Mouse (Mus musculus) olfactory bulb, adult 2 months (tissue): Measurements from ENCODE around the gene Fancc. TPM values are rescaled to one million over a fixed set of nuclear protein-coding genes. Genes with fewer than 3 reads are reported as not detected.

Experiments used
- H3K27ac ChIP-seq: fragments of 200-500 bp; 2 replicates; pipeline ENCODE4 v1.5.1; 2012; ENCODE audit warnings: low read depth, low read length; ENCODE audit not compliant: insufficient read depth
- H3K4me1 ChIP-seq: fragments of 200-500 bp; 2 replicates; pipeline ENCODE4 v1.6.1; 2012; ENCODE audit warnings: low read length; ENCODE audit not compliant: control insufficient read depth, insufficient read depth
- H3K4me3 ChIP-seq: fragments of 200-500 bp; 2 replicates; pipeline ENCODE4 v1.5.1; 2012; ENCODE audit warnings: mild to moderate bottlenecking, low read depth, low read length, moderate library complexity; ENCODE audit not compliant: insufficient read depth
- CTCF ChIP-seq: fragments of 200-500 bp; IDR thresholded peaks from 2 replicates; pipeline ENCODE4 v1.5.1; 2012; ENCODE audit warnings: low read depth, mild to moderate bottlenecking, low read length, moderate library complexity; ENCODE audit not compliant: insufficient read depth
- POLR2A ChIP-seq: fragments of 200-500 bp; IDR thresholded peaks from 2 replicates; pipeline ENCODE4 v1.6.1; 2012; ENCODE audit warnings: mild to moderate bottlenecking, low read depth, low read length, moderate library complexity; ENCODE audit not compliant: insufficient read depth
- WGBS: fragments of 180-500 bp; shearing (Covaris S2); methylation state at CpG from one replicate; pipeline ENCODE4 v1.1.7; 2018; 5-methylcytosine and 5-hydroxymethylcytosine counted together
- polyA plus RNA-seq: library from polyadenylated mRNA; stranded (reverse); fragments of >200 nt; gene quantifications from 2 replicates; pipeline ENCODE4 v1.2.4, GENCODE M21; 2012; ENCODE audit warnings: low replicate concordance; ENCODE audit not compliant: missing spikeins, insufficient read depth, insufficient read length

Gene Fancc
- polyA plus RNA-seq, 1 experiment: not detected

DNA sequence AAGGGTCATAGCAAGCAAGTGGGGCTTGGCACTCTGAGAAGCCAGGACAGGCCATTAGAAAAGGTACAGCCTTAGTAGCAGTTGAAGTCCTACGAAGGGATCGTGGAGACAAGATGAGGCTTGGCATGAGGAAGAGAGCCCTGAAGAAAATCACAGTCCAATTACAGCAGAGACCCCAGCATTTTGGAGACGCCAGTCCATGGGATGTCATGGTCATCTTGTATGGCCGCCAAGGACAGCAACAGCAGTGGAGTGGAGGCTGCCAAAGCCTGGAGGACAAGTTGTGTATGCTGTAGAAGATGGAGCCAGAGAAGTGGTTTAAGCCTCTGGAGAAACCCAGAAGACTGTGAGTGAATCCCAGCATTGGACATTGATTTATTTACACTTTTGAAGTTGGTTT lies 84.4 kb downstream of the Fancc start:
- no peaks in the 10 kb centered on the region for H3K4me1 ChIP-seq
- no peak for TF ChIP-seq POLR2A
- no peak for TF ChIP-seq CTCF
- H3K27ac ChIP-seq: no peak overlapping the region
- H3K4me3 ChIP-seq: no peak overlapping the region
- WGBS: 97% methylated on average over 4 of the region's 4 CpGs

DNA sequence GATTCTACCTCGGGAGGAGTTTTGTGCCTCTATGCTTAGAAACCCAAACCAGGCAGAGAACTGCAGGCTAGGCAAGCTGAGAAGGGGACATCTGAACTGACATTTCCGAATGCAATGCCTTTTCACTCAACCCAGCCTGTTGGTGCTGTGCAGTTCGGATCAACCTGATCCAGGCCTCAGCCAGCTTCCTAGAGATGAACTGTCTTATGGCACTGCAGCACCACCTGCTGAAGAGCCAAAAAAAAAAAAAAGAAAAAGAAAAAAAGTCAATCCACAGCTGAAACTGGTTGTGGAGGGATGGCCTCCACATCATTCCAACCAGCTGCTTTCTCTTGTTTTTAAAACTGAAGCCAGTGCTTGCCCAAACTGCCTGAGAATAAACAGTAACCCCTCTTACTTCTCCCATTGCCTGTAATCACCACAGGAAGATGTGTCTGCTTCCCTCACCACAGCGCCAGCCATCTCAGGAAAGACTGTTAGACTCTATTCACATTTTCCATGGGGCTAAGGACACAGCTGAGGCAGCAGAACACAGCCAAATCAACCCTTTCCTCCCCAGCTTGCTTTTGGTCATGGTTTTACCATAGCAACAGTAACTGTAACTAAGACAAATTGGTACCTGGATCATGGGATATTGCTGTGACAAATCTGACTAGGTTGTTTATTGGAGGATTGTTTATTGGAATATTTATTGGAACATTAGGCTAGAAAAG lies 85.6 kb downstream of the Fancc start:
- 72% methylated on average over 4 of the region's 4 CpGs for WGBS
- TF ChIP-seq POLR2A (no peak), CTCF (no peak)
- Histone ChIP-seq H3K27ac (no peak overlapping the region), H3K4me3 (no peak overlapping the region), H3K4me1 (no peaks in the 10 kb centered on the region)

DNA sequence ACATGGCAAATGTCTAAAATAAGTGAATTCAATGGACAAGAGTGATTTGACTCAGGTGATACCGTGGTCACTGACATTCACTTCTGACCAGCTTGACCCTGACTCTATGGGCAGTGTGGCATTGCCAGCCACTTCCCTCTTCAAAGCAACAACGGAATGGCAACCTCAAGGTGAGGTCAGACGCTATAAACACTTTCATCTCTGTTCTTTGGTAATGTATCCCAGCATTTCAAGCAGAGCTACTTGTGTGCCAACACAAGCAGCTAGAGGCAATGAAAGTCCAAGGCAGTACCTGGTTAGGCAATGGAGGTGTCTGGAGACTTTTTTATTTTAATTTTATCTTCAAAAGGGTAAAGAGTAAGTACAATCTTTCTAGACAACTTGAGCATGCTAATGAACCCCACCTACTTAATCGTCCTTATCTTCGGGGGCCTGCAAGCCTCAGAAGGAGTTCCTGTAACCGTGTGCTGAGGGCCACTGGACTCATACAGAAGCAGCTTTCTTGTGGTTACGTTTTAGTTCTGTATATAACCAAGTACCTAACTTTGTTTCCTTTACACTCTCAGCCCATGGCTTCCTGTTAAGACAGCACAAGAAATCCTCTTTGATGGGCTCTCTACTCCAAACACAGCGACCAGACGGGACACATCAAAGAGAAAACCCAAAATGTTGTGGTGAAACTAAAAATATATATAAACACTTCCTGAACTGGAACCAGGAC lies 86.3 kb downstream of the Fancc start:
- H3K4me1 ChIP-seq: no peaks in the 10 kb centered on the region
- no peak overlapping the region for H3K27ac ChIP-seq
- H3K4me3 ChIP-seq: no peak overlapping the region
- TF ChIP-seq POLR2A (no peak), CTCF (no peak)
- 87% methylated on average over 9 of the region's 9 CpGs for WGBS

DNA sequence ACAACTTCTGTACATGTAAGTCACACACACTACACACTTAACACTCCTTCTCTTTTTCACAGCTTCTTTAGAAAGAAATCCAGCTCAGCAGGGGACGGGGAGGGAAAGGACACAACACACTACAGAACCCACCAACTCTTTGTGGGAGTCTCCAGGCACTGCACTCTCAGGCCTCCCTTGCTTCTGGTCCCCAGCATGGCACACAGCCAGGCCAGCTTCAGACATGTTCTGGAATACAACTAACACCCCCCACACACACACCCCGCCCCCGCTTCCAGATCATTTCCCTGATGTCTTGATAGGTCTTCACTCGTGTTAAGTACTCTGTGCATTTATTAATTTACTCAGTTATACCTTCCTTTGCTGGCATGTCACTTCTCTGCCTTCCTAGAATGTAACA lies 91.9 kb downstream of the Fancc start:
- no peak for TF ChIP-seq POLR2A
- no peak for TF ChIP-seq CTCF
- Histone ChIP-seq H3K27ac (no peak overlapping the region), H3K4me3 (no peak overlapping the region), H3K4me1 (no peaks in the 10 kb centered on the region)
- WGBS: 74% methylated on average over 4 of the region's 4 CpGs

DNA sequence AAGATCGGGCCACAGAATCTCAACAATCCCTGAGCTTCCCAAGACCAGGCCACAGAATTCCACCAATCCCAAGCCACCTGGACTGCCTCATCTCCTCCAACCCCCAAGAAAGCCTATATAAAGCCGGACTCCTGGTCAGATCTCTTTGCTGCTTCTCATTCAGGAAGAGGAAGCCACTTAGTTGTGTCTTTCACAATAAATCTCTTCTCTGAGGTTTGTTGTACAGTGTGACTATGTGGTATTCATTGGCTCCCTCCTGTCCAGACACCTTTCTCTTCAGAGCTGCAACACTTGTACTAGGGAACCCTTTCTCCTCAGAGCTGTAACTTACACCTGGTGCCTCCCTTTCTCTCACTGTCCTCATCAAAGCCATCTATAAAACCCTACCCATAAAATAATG lies 92.4 kb downstream of the Fancc start:
- TF ChIP-seq POLR2A: no peak
- no peak for TF ChIP-seq CTCF
- Histone ChIP-seq H3K4me1 (no peaks in the 10 kb centered on the region), H3K4me3 (no peak overlapping the region), H3K27ac (no peak overlapping the region)
- WGBS: 95% methylated on average over 2 of the region's 2 CpGs

DNA sequence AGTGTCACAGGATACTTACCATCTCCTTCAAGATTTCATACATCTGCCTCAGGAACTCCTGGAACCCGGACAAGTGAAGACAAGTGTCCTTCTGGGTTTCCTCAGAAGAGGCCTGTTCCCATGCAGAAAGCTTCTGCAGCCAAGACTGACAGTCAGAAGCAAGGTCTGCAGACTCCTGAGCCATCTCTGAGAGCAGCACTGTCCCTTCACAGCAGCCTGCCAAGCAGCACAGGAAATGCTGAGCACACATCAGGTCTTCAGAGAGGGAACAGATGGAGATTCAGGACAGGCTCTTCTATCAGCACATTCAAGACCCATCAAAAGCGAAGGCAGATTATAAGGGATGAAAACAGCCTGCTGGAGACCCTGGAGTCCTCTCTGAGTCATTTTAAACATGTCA lies 94.3 kb downstream of the Fancc start:
- H3K27ac ChIP-seq: no peak overlapping the region
- WGBS: 86% methylated on average over 2 of the region's 2 CpGs

DNA sequence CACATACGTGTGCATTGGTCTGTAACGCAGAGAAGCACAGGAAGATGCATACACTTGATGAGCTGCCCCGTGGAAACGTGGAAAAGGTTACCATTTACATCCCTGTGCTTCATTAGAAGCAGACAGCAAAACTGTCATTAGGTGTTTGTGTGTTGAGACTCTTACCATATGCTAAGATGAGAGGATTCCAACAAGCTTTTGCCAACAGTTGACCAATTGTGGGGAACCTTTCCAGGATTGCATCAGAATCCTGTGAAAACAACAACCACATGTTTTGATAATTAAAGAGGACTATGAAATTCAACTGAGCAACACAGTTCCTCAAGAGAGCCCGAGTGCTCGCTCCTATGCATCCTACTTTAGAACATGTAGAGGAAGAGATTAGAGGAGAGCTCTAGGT lies 97.0 kb downstream of the Fancc start:
- H3K27ac ChIP-seq: no peak overlapping the region
- 96% methylated on average over 6 of the region's 6 CpGs for WGBS
- TF ChIP-seq CTCF (no peak), POLR2A (no peak)

More for the DNA sequence above, 94.3 kb downstream of the Fancc start:
- no peak for TF ChIP-seq CTCF
- no peak for TF ChIP-seq POLR2A
- H3K4me1 ChIP-seq: no peaks in the 10 kb centered on the region
- H3K4me3 ChIP-seq: no peak overlapping the region

DNA sequence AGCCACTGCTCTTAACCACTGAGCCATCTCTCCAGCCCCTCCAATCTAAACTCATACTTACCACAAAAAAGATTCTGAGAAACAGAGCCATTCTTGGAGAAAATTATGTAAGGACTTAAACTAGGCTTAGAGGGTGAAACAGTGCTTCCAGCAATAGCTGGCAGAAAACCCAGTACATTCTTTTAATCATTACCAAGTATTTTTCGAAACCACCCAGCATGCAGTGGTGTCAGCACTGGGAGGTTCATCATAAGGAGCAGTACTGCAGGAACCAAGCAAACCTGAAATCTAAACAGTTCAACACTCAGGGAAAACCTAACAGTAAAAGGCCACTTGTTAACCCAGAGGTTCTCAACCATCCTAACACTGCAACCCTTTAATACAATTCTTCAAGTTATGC lies 99.7 kb downstream of the Fancc start:
- H3K4me3 ChIP-seq: no peak overlapping the region
- no peak for TF ChIP-seq POLR2A
- no peak for TF ChIP-seq CTCF
- H3K27ac ChIP-seq: no peak overlapping the region
- WGBS: 82% methylated on average over 1 of the region's 1 CpGs
- no peaks in the 10 kb centered on the region for H3K4me1 ChIP-seq

More for the DNA sequence above, 97.0 kb downstream of the Fancc start:
- no peaks in the 10 kb centered on the region for H3K4me1 ChIP-seq
- no peak overlapping the region for H3K4me3 ChIP-seq

DNA sequence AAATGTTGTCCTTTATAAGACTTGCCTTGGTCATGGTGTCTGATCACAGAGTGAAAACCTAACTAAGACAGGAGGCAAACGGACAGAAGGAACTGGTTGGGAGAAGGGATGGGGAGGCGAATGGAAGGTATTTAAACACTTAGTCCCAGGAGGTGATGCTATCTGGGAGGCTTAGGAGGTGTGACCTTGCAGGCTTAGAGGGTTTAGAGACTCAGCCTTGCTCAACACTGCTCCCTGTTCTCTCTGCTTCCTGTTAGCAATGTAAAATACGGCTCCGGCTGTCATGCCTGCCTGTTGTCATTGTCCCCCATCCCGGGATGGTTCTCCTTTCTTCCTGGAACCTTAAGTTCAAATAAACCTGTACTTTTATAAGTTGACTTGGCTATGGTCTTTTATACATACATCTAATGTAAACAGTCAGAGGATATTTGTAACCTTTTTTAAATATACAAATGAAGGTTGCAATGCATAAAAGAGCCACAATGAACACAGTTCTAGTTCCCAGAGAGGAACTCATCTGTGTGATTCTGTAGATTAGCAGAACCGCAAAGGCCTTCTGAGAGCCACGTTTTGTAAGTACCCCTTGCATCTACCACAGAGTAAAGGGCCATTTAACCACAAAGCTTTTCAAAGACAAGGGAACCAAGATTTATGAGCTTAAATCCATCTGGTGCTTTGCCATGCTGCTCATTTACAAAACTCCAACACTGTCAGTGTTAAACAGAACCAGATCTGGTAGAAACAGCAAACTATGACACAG lies 102.6 kb downstream of the Fancc start:
- H3K4me3 ChIP-seq: no peak overlapping the region
- TF ChIP-seq CTCF: no peak
- TF ChIP-seq POLR2A: no peak
- 87% methylated on average over 7 of the region's 7 CpGs for WGBS
- H3K4me1 ChIP-seq: no peaks in the 10 kb centered on the region
- H3K27ac ChIP-seq: no peak overlapping the region
